Mouse (Mus musculus): ENCODE data around the gene Trmo.
A peak's percentile ranks its signal among the peaks of the same experiment; 100 is the strongest.

DNA sequence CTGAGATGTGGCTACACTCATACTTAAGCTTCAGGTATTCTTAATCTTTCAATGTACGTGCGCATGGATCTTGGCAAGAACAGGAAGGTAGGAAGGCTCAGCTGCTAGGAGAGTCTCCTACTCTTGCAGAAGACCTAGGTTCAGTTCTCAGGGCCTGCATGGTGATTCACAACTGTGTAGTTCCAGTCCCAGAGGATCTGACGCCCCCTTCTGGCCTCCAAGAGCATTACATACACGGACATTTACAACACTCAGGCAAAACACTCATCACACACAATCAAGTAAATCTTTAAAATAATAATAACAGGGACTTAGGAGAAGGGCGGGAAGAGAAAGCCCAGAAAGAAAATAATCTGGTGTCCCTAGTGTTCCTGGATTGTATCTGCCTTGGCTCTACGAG lies 14.8 kb downstream of the Trmo start:
- TF ChIP-seq CTCF (IDR thresholded peaks at IDR 0.05; ENCODE audit: control insufficient read depth, insufficient read depth, insufficient read length) (peak; percentile 27), USF1 (IDR thresholded peaks at IDR 0.05; ENCODE audit: low read depth) (no peak), CEBPB (IDR thresholded peaks at IDR 0.05; ENCODE audit: low read depth) (no peak), MAX (IDR thresholded peaks at IDR 0.05) (no peak)
